Comparison of ENCODE assay signal across 11 mouse cellular contexts in genomic region chr11:18749265-18750079, GRCm38 (mm10).
DNase-seq lines count a peak whose midpoint lies in the region; ATAC-seq and TF ChIP-seq lines count a peak whose summit lies in the region.
"Had no signal": no experiment of that assay in that cellular context is flagged by ENCODE, and none has a peak within 500 bp of the region (broad histone marks: within the 10 kb centered on the region; RNA-seq: fewer than 3 reads in every experiment).

No protein-coding gene starts in this region.

- DNase-seq in cerebellum, adult 9-11 months = peak; percentile 40
- no peak for DNase-seq in cerebellum, adult 11-12 months
- DNase-seq in retina, postnatal 1 day = peak; percentile 24
- no peak for DNase-seq in retina, embryonic 14.5 days (ENCODE audit: low spot score)
- no peak for DNase-seq in right cerebral cortex, postnatal 25 days
- no peak for DNase-seq in left cerebral cortex, adult 2 months (ENCODE audit: extremely low spot score in 1 of 2, low spot score in 2 of 2)
- no peak for DNase-seq in gastrocnemius, adult 2 months
- DNase-seq: layer of hippocampus, postnatal 36 days; spleen, adult 18-20 months had no signal

- peaks cover 65% of the 10 kb centered on the region for H3K4me1 ChIP-seq in midbrain, embryonic 13.5 days (replicated peaks)
- H3K4me1 ChIP-seq: megakaryocyte, embryonic 14.5 days had no signal

- peak; percentile 18; the same call in 1 of the 2 replicates for ATAC-seq in midbrain, embryonic 13.5 days

- H3K27ac ChIP-seq in midbrain, embryonic 13.5 days = no peak overlapping the region; the same call in 1 of the 2 replicates
- no peak overlapping the region for H3K27ac ChIP-seq in left cerebral cortex, adult 2 months
- H3K27ac ChIP-seq in gastrocnemius, adult 2 months = no peak overlapping the region

- H3K27me3 ChIP-seq in midbrain, embryonic 13.5 days = peaks cover 14% of the 10 kb centered on the region

- H3K4me3 ChIP-seq in midbrain, embryonic 13.5 days (replicated peaks) = no peak overlapping the region
- no peak overlapping the region for H3K4me3 ChIP-seq in left cerebral cortex, adult 2 months
- no peak overlapping the region for H3K4me3 ChIP-seq in gastrocnemius, adult 2 months
- H3K4me3 ChIP-seq: megakaryocyte, embryonic 14.5 days had no signal

- no peak for TF ChIP-seq CTCF in left cerebral cortex, adult 2 months (IDR thresholded peaks at IDR 0.05)
- no peak for TF ChIP-seq CTCF in gastrocnemius, adult 2 months (IDR thresholded peaks at IDR 0.05)

- intact Hi-C loops in left cerebral cortex, adult 2 months (cut with DNase I) = loop anchor here (2.0 kb wide), 1 partner anchor 125 kb away; no protein-coding TSS in a partner anchor
- intact Hi-C loops in gastrocnemius, adult 2 months (cut with DNase I) = no loop called here

- no peak overlapping the region for H3K9ac ChIP-seq in midbrain, embryonic 13.5 days (replicated peaks)

- no peak overlapping the region for H3K4me2 ChIP-seq in midbrain, embryonic 13.5 days (replicated peaks)

- WGBS in midbrain, embryonic 13.5 days = 36% methylated on average over 9 of the region's 9 CpGs

- no peaks in the 10 kb centered on the region for H3K9me3 ChIP-seq in midbrain, embryonic 13.5 days
- H3K9me3 ChIP-seq: megakaryocyte, embryonic 14.5 days had no signal

- H3K36me3 ChIP-seq in midbrain, embryonic 13.5 days = no peaks in the 10 kb centered on the region

Comparison
In these comparisons a context has a peak if more than half of its experiments do, and no peak if none do; other contexts are left out.
1. DNase-seq: peak in cerebellum, adult 9-11 months (single experiment) and retina, postnatal 1 day (single experiment); none in cerebellum, adult 11-12 months (single experiment), retina, embryonic 14.5 days (single experiment), right cerebral cortex, postnatal 25 days (single experiment), left cerebral cortex, adult 2 months (0 of 2) and gastrocnemius, adult 2 months (single experiment).